ENCODE assay signal across 26 mouse cellular contexts in genomic region chr2:160545527-160545926, GRCm38 (mm10).
A peak's percentile ranks its signal among the peaks of the same experiment; 100 is the strongest.
DNase-seq lines count a peak whose midpoint lies in the region; ATAC-seq and TF ChIP-seq lines count a peak whose summit lies in the region.
"Had no signal": no experiment of that assay in that cellular context is flagged by ENCODE, and none has a peak within 500 bp of the region (broad histone marks: within the 10 kb centered on the region; RNA-seq: fewer than 3 reads in every experiment).

No protein-coding gene starts in this region.

- no peak overlapping the region for H3K4me3 ChIP-seq in hindbrain, postnatal 0 days (ENCODE audit: low read length)
- no peak overlapping the region for H3K4me3 ChIP-seq in hindbrain, embryonic 13.5 days
- H3K4me3 ChIP-seq: forebrain, embryonic 12.5 days; layer of hippocampus, adult 2 months; limb, embryonic 12.5 days; liver, embryonic 13.5 days; midbrain, embryonic 10.5 days; neural tube, embryonic 12.5 days had no signal

- no peaks in the 10 kb centered on the region for H3K9me3 ChIP-seq in hindbrain, postnatal 0 days (ENCODE audit: low read length)
- no peaks in the 10 kb centered on the region for H3K9me3 ChIP-seq in hindbrain, embryonic 13.5 days
- H3K9me3 ChIP-seq: forebrain, embryonic 12.5 days; limb, embryonic 12.5 days; liver, embryonic 13.5 days; midbrain, embryonic 10.5 days; neural tube, embryonic 12.5 days had no signal

- no peaks in the 10 kb centered on the region for H3K4me1 ChIP-seq in hindbrain, postnatal 0 days (ENCODE audit: insufficient read depth, low read length)
- 0 out of 2 replicates have a peak, but pooled peaks cover 3% of the 10 kb centered on the region for H3K4me1 ChIP-seq in hindbrain, embryonic 13.5 days (replicated peaks)
- H3K4me1 ChIP-seq: forebrain, embryonic 12.5 days; liver, embryonic 13.5 days; neural tube, embryonic 12.5 days had no signal

- H3K36me3 ChIP-seq in hindbrain, postnatal 0 days (ENCODE audit: insufficient read depth, low read length) = no peaks in the 10 kb centered on the region
- no peaks in the 10 kb centered on the region for H3K36me3 ChIP-seq in hindbrain, embryonic 13.5 days
- H3K36me3 ChIP-seq: forebrain, embryonic 12.5 days; limb, embryonic 12.5 days; liver, embryonic 13.5 days; midbrain, embryonic 10.5 days; neural tube, embryonic 12.5 days had no signal

- H3K9ac ChIP-seq in hindbrain, postnatal 0 days (replicated peaks; ENCODE audit: low read length) = no peak overlapping the region
- no peak overlapping the region for H3K9ac ChIP-seq in hindbrain, embryonic 13.5 days
- H3K9ac ChIP-seq: forebrain, embryonic 12.5 days; limb, embryonic 12.5 days; liver, embryonic 13.5 days; lung, embryonic 14.5 days; neural tube, embryonic 12.5 days had no signal

- DNase-seq in hindbrain, postnatal 0 days (ENCODE audit: low spot score) = peak; percentile 33
- peak; percentile 36 for DNase-seq in MN1 (ENCODE audit: low spot score)
- peak; percentile 74 for DNase-seq in embryo, embryonic 10.5 days (ENCODE audit: low spot score)
- peak; percentile 68 for DNase-seq in forelimb bud, embryonic 11.5 days (ENCODE audit: low read depth, low spot score)
- no peak for DNase-seq in urinary bladder, postnatal 25 days (ENCODE audit: low spot score)
- no peak for DNase-seq in layer of hippocampus, postnatal 25 days (ENCODE audit: extremely low spot score in 1 of 2, low spot score in 1 of 2)
- DNase-seq: adrenal gland, adult 2 months; B cell, adult 2 months; cerebellum, adult 11-12 months; heart, adult 18-20 months; heart, postnatal 36 days; kidney, adult 11 months; liver, embryonic 13.5 days; lung, embryonic 14.5 days; lung, postnatal 4 days; right cerebral cortex, postnatal 14 days; spleen, adult 18-20 months; thymus, adult 18-20 months; thymus, postnatal 4 days had no signal

- no peak overlapping the region for H3K27ac ChIP-seq in hindbrain, postnatal 0 days
- no peak overlapping the region for H3K27ac ChIP-seq in hindbrain, embryonic 13.5 days
- H3K27ac ChIP-seq: forebrain, embryonic 12.5 days; kidney, postnatal 0 days; layer of hippocampus, adult 2 months; liver, embryonic 13.5 days; midbrain, embryonic 10.5 days; neural tube, embryonic 12.5 days had no signal

- no peak for ATAC-seq in hindbrain, postnatal 0 days
- ATAC-seq in hindbrain, embryonic 13.5 days (ENCODE audit: low FRiP score) = no peak

- no peaks in the 10 kb centered on the region for H3K27me3 ChIP-seq in hindbrain, postnatal 0 days (ENCODE audit: insufficient read depth, low read length)
- peaks cover 34% of the 10 kb centered on the region for H3K27me3 ChIP-seq in hindbrain, embryonic 13.5 days
- H3K27me3 ChIP-seq: forebrain, embryonic 12.5 days; limb, embryonic 12.5 days; liver, embryonic 13.5 days; neural tube, embryonic 12.5 days had no signal

- 27% methylated on average over 4 of the region's 4 CpGs for WGBS in hindbrain, postnatal 0 days
- 33% methylated on average over 4 of the region's 4 CpGs for WGBS in hindbrain, embryonic 13.5 days

- TF ChIP-seq CTCF in hindbrain, postnatal 0 days (IDR thresholded peaks at IDR 0.05; ENCODE audit: low read depth) = no peak

- H3K4me2 ChIP-seq in hindbrain, postnatal 0 days (ENCODE audit: low read depth, low read length) = no peak overlapping the region
- no peak overlapping the region for H3K4me2 ChIP-seq in hindbrain, embryonic 13.5 days
- H3K4me2 ChIP-seq: forebrain, embryonic 12.5 days; limb, embryonic 12.5 days; liver, embryonic 13.5 days; lung, embryonic 14.5 days; neural tube, embryonic 12.5 days had no signal

Comparison
In these comparisons a context has a peak if more than half of its experiments do, and no peak if none do; other contexts are left out.
1. DNase-seq: peak in hindbrain, postnatal 0 days (single experiment), MN1 (single experiment), embryo, embryonic 10.5 days (single experiment) and forelimb bud, embryonic 11.5 days (single experiment); none in urinary bladder, postnatal 25 days (single experiment) and layer of hippocampus, postnatal 25 days (0 of 2).